Mouse (Mus musculus) stomach, embryonic 16.5 days (tissue): ENCODE measurements around the gene Hsf4. TPM values are rescaled to one million over a fixed set of nuclear protein-coding genes. Genes with fewer than 3 reads are reported as not detected.

Source experiments
- ATAC-seq: fragments of 200-750 bp; cut with Nextera tagmentation; 2 replicates; pipeline ENCODE4 v1.8.0; 2017; ENCODE audit warnings: moderate number of reproducible peaks, moderate TSS enrichment; ENCODE audit not compliant: insufficient read depth, low FRiP score
- H3K27ac ChIP-seq: fragments of 300-500 bp; sonication (generic); 2 replicates; pipeline ENCODE4 v1.5.1; 2014; ENCODE audit warnings: low read length
- H3K27me3 ChIP-seq: fragments of 300-500 bp; sonication (generic); 2 replicates; pipeline ENCODE4 v1.6.1; 2014; ENCODE audit warnings: low read length, control low read depth, mixed read lengths; ENCODE audit not compliant: control insufficient read depth, insufficient read depth
- H3K36me3 ChIP-seq: fragments of 300-500 bp; sonication (generic); 2 replicates; pipeline ENCODE4 v1.6.1; 2014; ENCODE audit warnings: low read length; ENCODE audit not compliant: control insufficient read depth, insufficient read depth
- H3K4me1 ChIP-seq: fragments of 300-500 bp; sonication (generic); 2 replicates; pipeline ENCODE4 v1.6.1; 2014; ENCODE audit warnings: low read length, control low read depth, mixed read lengths; ENCODE audit not compliant: control insufficient read depth, insufficient read depth
- H3K4me2 ChIP-seq: fragments of 300-500 bp; sonication (generic); 2 replicates; pipeline ENCODE4 v1.6.1; 2014; ENCODE audit warnings: low read depth, low read length, mixed read lengths
- H3K4me3 ChIP-seq: fragments of 300-500 bp; sonication (generic); replicated peaks from 2 replicates; pipeline ENCODE4 v1.5.1; 2014; ENCODE audit warnings: mild to moderate bottlenecking, low read length
- H3K9ac ChIP-seq: fragments of 300-500 bp; sonication (generic); 2 replicates; pipeline ENCODE4 v1.6.1; 2014; ENCODE audit warnings: low read length
- H3K9me3 ChIP-seq: fragments of 300-500 bp; sonication (generic); replicated peaks from 2 replicates; pipeline ENCODE4 v1.6.1; 2016; ENCODE audit warnings: low read length, control low read depth; ENCODE audit not compliant: control insufficient read depth
- WGBS: fragments of 180-500 bp; shearing (Covaris S2); extraction: QIAGEN DNeasy Blood & Tissue Kit; methylation state at CpG from one replicate; pipeline ENCODE4 v1.1.7; 2014; 5-methylcytosine and 5-hydroxymethylcytosine counted together
- polyA plus RNA-seq: library from polyadenylated mRNA; unstranded; fragments of >200 nt; fragmentation: Nextera tagmentation; extraction: Ambion mirVana; gene quantifications from 2 replicates; pipeline ENCODE4 v1.2.1, GENCODE M21; 2015

Gene Hsf4
- polyA plus RNA-seq, 1 experiment from 2014 or later, result not detected

DNA sequence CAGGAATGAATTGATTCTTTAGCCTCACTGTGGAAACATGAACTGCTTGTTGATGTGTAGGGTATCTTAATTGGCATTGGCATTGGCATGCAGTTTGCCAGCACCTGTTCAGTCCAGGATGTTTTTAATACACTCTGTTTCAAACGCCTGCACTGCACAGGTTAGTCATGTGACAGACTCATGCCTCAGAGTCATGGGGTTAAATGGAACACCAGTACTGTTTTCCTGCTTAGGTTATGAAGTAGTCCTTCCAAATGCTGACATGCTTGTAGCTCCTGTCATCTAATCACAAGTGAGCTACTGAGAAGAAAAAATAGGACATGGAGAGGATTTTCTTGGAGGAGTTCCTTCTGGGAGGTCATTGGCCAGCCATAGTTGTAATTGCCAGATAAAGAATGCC is 34.4 kb upstream of the Hsf4 start:
- H3K4me2 ChIP-seq, result no peak overlapping the region
- H3K9me3 ChIP-seq, result no peaks in the 10 kb centered on the region
- H3K27ac ChIP-seq, result no peak overlapping the region
- H3K27me3 ChIP-seq, result no peaks in the 10 kb centered on the region
- ATAC-seq, result no peak
- 76% methylated on average over 1 of the region's 1 CpGs for WGBS
- H3K4me3 ChIP-seq, result no peak overlapping the region
- H3K4me1 ChIP-seq, result 0 out of 2 replicates have a peak, but pooled peaks cover 3% of the 10 kb centered on the region
- H3K36me3 ChIP-seq, result no peaks in the 10 kb centered on the region
- no peak overlapping the region for H3K9ac ChIP-seq

GRCm38 (mm10) chr8:105237442-105238142 is 32.0 kb upstream of the Hsf4 start:
- H3K4me1 ChIP-seq, result 0 out of 2 replicates have a peak, but pooled peaks cover 3% of the 10 kb centered on the region
- H3K9ac ChIP-seq, result no peak overlapping the region
- H3K27me3 ChIP-seq, result no peaks in the 10 kb centered on the region
- no peak overlapping the region for H3K4me3 ChIP-seq
- no peak overlapping the region for H3K4me2 ChIP-seq
- H3K36me3 ChIP-seq, result 0 out of 2 replicates have a peak, but pooled peaks cover 4% of the 10 kb centered on the region
- no peaks in the 10 kb centered on the region for H3K9me3 ChIP-seq
- H3K27ac ChIP-seq, result no peak overlapping the region
- ATAC-seq, result no peak
- WGBS, result 83% methylated on average over 14 of the region's 14 CpGs

DNA sequence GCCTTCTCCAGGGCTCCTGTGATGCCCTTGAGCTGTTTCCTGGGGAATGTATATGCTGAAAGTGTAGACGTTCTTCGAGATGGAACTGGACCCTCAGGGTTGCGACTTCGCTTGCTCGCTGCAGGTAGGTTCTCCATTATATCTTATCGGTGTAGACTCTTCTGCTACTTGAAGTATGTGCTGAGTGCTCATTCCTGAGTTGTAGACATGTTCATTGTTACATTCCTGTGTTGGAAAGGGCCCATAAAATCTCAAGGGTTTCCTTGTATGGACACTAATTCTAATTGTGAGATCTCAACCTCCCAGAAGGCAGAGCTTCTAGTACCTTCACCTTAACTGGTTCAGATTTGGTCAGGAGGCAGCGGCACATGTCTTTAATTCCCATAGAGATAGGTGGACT is 28.6 kb upstream of the Hsf4 start:
- Histone ChIP-seq H3K4me1 (no peaks in the 10 kb centered on the region), H3K27ac (no peak overlapping the region), H3K9ac (no peak overlapping the region), H3K4me2 (no peak overlapping the region), H3K36me3 (0 out of 2 replicates have a peak, but pooled peaks cover 4% of the 10 kb centered on the region), H3K27me3 (no peaks in the 10 kb centered on the region), H3K4me3 (no peak overlapping the region), H3K9me3 (no peaks in the 10 kb centered on the region)
- 93% methylated on average over 7 of the region's 7 CpGs for WGBS
- ATAC-seq, result no peak

DNA sequence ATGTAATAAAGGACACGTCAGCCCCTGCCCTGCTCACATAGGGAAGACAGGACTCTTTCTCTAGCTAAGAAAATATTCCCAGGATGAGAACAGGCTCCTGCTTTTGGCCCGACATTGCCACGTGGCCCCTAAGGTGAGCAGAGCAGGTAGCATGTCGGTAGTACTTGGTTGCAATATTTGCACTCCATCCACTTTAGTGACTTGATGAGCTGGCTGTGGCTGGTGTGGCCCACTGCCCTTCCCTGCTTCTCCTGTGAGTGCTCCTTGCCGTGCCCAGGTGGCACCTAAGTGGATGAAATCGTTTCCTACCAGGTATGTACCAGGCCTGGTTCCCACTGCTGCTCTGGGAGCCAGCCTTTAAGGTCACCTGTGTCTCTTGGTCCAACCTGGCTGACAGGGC is 17.6 kb upstream of the Hsf4 start:
- ATAC-seq, result no peak
- no peak overlapping the region for H3K4me2 ChIP-seq
- H3K27ac ChIP-seq, result no peak overlapping the region
- no peak overlapping the region for H3K9ac ChIP-seq
- peaks cover 18% of the 10 kb centered on the region for H3K4me1 ChIP-seq
- 93% methylated on average over 6 of the region's 6 CpGs for WGBS
- H3K27me3 ChIP-seq, result no peaks in the 10 kb centered on the region
- H3K4me3 ChIP-seq, result no peak overlapping the region
- peaks cover 13% of the 10 kb centered on the region; the same call in 1 of the 2 replicates for H3K36me3 ChIP-seq
- no peaks in the 10 kb centered on the region for H3K9me3 ChIP-seq

DNA sequence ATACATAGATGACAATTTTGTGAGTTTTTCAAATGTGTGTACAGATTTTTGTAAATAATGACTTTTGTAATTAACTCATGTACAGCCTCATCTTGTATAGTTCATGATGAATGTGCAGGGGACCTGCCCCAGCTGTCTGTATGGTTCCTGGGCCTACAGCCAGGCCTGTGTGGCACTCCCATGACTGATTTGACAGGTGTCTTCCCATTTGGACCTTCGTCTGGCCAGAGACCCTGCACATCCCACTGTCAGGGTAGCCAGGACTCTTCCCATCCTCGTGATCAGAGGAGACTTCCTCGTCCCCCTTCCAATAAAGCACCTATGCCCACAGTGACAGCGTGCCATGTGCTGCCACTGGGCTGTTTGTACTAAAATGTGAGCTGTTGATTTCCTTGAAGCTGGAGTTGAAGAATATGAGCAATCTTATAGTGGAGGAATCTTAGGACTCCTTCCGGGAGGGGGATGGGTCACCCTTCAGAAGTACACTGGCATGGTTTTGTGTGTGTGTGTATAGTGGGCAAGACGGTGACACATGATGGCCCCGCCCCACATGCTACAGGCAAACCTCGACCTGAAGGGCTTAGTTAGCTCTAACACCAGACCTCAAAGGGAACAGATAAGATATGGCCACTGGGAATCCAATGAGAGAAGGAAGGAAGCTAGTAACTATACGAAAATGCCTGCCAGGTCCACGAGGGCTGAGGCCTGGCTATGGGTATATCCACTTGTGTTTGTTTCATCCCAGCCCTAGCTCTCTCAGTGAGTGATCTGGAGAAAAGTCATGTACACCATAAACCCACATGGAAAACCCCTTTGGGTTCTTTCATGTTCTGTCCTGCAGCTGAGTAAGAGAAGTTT is 16.7 kb upstream of the Hsf4 start:
- Histone ChIP-seq H3K36me3 (peaks cover 13% of the 10 kb centered on the region; the same call in 1 of the 2 replicates), H3K9ac (no peak overlapping the region; the same call in 1 of the 2 replicates), H3K27ac (no peak overlapping the region), H3K4me3 (no peak overlapping the region), H3K4me2 (peak overlapping the region; percentile 98), H3K9me3 (no peaks in the 10 kb centered on the region), H3K27me3 (no peaks in the 10 kb centered on the region), H3K4me1 (peaks cover 18% of the 10 kb centered on the region)
- ATAC-seq, result no peak
- WGBS, result 76% methylated on average over 10 of the region's 10 CpGs

DNA sequence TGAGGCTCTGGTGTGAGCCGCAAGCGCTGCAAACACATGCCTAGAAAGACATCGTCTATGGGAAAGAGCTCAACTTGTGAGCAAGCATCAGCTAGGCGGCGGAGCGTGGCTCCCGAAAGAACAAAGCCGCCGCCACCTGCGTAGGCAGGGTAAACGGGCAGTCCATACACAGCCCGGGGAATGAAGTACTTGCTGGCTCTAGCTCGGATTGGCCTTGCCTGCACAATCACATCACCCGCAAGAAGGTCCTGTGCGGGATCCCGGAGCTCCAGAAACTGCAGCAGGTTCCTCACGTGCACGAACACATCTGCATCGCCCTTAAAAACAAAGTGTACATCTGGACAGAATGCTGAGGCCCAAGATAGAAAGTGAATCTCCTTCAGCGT is 15.8 kb upstream of the Hsf4 start:
- Histone ChIP-seq H3K36me3 (peaks cover 13% of the 10 kb centered on the region; the same call in 1 of the 2 replicates), H3K27ac (no peak overlapping the region), H3K27me3 (peaks cover 6% of the 10 kb centered on the region), H3K4me3 (peak overlapping the region; percentile 72), H3K4me1 (peaks cover 18% of the 10 kb centered on the region), H3K4me2 (peak overlapping the region; percentile 98), H3K9me3 (no peaks in the 10 kb centered on the region), H3K9ac (peak overlapping the region; percentile 82)
- WGBS, result 42% methylated on average over 20 of the region's 20 CpGs
- no peak for ATAC-seq

- peak overlapping the region; percentile 92 for H3K27ac ChIP-seq
- H3K4me1 ChIP-seq, result peaks cover 24% of the 10 kb centered on the region
- under 1% methylated on average over 73 of the region's 74 CpGs for WGBS
- ATAC-seq, result peak; percentile 87
- H3K4me3 ChIP-seq, result peak overlapping the region; percentile 72
- H3K9ac ChIP-seq, result peak overlapping the region; percentile 82
- peaks cover 12% of the 10 kb centered on the region; the same call in 1 of the 2 replicates for H3K36me3 ChIP-seq
- H3K4me2 ChIP-seq, result peak overlapping the region; percentile 98
- peaks cover 7% of the 10 kb centered on the region for H3K27me3 ChIP-seq
- no peaks in the 10 kb centered on the region for H3K9me3 ChIP-seq
These were observed 15.2 kb upstream of the Hsf4 start for GRCm38 (mm10) chr8:105254152-105254965.

- peak within 1 kb of the TSS; percentile 98 for H3K4me2 ChIP-seq
- H3K4me3 ChIP-seq, result peak within 1 kb of the TSS; percentile 72
- H3K4me1 ChIP-seq, result peaks cover 30% of the 10 kb centered on the region
- peaks cover 10% of the 10 kb centered on the region for H3K27me3 ChIP-seq
- WGBS, result 2% methylated on average over 14 of the region's 14 CpGs
- H3K9ac ChIP-seq, result peak within 1 kb of the TSS; percentile 82
- peaks cover 6% of the 10 kb centered on the region; the same call in 1 of the 2 replicates for H3K36me3 ChIP-seq
- peak; percentile 75 for ATAC-seq
- peak within 1 kb of the TSS; percentile 92 for H3K27ac ChIP-seq
- no peaks in the 10 kb centered on the region for H3K9me3 ChIP-seq
These were observed 14.6 kb upstream of the Hsf4 start, which contains the start of gene B3gnt9 for GRCm38 (mm10) chr8:105254966-105255350. B3gnt9 (minus strand) TSS chr8:105255153.
